Mouse (Mus musculus) embryonic facial prominence, embryonic 11.5 days (tissue): ENCODE results near the gene Pcsk1n. TPM values are rescaled to one million over a fixed set of nuclear protein-coding genes. Genes with fewer than 3 reads are reported as not detected.

Experiments used
- ATAC-seq: fragments of 200-750 bp; cut with Nextera tagmentation; replicated peaks from 2 replicates; pipeline ENCODE4 v1.8.0; 2017; ENCODE audit warnings: low read depth; ENCODE audit not compliant: insufficient number of reproducible peaks, low FRiP score, low TSS enrichment
- DNase-seq: peaks from one replicate; pipeline ENCODE4 v3.0.0-alpha.2; 2015; ENCODE audit warnings: low spot score
- H3K27ac ChIP-seq: fragments of 300-500 bp; sonication (generic); replicated peaks from 2 replicates; pipeline ENCODE4 v1.5.1; 2014; ENCODE audit warnings: mild to moderate bottlenecking, low read depth, low read length, control low read depth
- H3K27me3 ChIP-seq: fragments of 300-500 bp; sonication (generic); 2 replicates; pipeline ENCODE4 v1.6.1; 2014; ENCODE audit warnings: mild to moderate bottlenecking, low read length, moderate library complexity, mixed read lengths; ENCODE audit not compliant: control insufficient read depth, insufficient read depth
- H3K36me3 ChIP-seq: fragments of 300-500 bp; sonication (generic); replicated peaks from 2 replicates; pipeline ENCODE4 v1.6.1; 2014; ENCODE audit warnings: low read depth, mild to moderate bottlenecking, low read length, moderate library complexity, mixed read lengths; ENCODE audit not compliant: control insufficient read depth, insufficient read depth
- H3K4me1 ChIP-seq: fragments of 300-500 bp; sonication (generic); 2 replicates; pipeline ENCODE4 v1.6.1; 2014; ENCODE audit warnings: low read length, mixed read lengths; ENCODE audit not compliant: control insufficient read depth, insufficient read depth
- H3K4me2 ChIP-seq: fragments of 300-500 bp; sonication (generic); 2 replicates; pipeline ENCODE4 v1.6.1; 2014; ENCODE audit warnings: low read depth, mild to moderate bottlenecking, control low read depth, low read length, moderate library complexity
- H3K4me3 ChIP-seq: fragments of 300-500 bp; sonication (generic); 2 replicates; pipeline ENCODE4 v1.5.1; 2014; ENCODE audit warnings: low read depth, low read length, control low read depth
- H3K9ac ChIP-seq: fragments of 300-500 bp; sonication (generic); replicated peaks from 2 replicates; pipeline ENCODE4 v1.6.1; 2014; ENCODE audit warnings: mild to moderate bottlenecking, control low read depth, low read length
- H3K9me3 ChIP-seq: fragments of 300-500 bp; sonication (generic); replicated peaks from 2 replicates; pipeline ENCODE4 v1.6.1; 2016; ENCODE audit warnings: mild to moderate bottlenecking, low read length, inconsistent platforms, mixed read lengths; ENCODE audit not compliant: control insufficient read depth
- WGBS: fragments of 180-500 bp; shearing (Covaris S2); extraction: QIAGEN DNeasy Blood & Tissue Kit; methylation state at CpG from one replicate; pipeline ENCODE4 v1.1.7; 2014; 5-methylcytosine and 5-hydroxymethylcytosine counted together
- polyA plus RNA-seq: library from polyadenylated mRNA; unstranded; fragments of >200 nt; fragmentation: Nextera tagmentation; extraction: Ambion mirVana; gene quantifications from 2 replicates; pipeline ENCODE4 v1.2.1, GENCODE M21; 2014

Gene Pcsk1n
- polyA plus RNA-seq = 4.9 and 5.3 TPM in 2 replicates

DNA sequence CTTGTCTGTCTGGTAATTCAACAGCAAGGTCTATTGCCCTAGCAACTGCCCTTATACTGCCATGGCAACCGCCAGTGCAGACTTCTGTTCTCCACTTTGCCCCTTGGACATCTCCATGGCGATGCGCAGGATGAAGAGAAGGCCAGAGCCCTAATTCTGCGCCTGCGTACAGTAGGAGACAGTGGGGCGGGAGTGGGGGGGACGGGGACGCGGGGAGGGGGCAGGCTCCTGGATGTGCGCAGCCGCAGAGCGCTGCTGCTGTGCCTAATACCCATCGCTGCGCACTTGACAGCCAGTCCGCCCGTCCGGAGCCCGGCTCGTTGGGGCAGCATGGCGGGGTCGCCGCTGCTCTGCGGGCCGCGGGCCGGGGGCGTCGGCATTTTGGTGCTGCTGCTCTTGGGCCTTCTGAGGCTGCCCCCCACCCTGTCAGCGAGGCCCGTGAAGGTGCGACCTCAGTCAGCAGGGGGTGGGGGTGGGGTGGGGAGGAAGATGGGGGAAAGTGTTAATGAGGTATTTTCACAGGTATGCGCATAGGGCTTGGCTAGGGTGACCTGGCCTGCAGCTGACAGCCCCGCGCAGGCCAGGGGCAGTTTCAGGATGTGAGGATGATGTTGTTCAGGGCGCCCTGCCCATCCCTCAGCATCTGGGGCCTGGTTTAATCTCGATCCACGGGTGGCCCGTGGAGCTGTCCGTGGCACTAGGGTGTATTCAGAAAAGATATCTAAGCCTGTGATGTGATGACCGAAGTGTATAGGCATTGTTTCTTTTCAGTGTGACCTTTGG lies at the start of gene Pcsk1n:
Pcsk1n (plus strand) TSS at position 222 of the 783 bp plus-strand sequence.
- Histone ChIP-seq H3K27ac (no peak within 1 kb of the TSS), H3K9me3 (no peaks in the 10 kb centered on the region), H3K9ac (no peak within 1 kb of the TSS), H3K36me3 (no peaks in the 10 kb centered on the region), H3K4me3 (peak within 1 kb of the TSS; percentile 25), H3K4me2 (peak within 1 kb of the TSS; percentile 40), H3K27me3 (peaks cover 29% of the 10 kb centered on the region), H3K4me1 (no peaks in the 10 kb centered on the region)
- ATAC-seq (peak; percentile 78), DNase-seq (peak; percentile 43)
- 13% methylated on average over 27 of the region's 40 CpGs for WGBS

DNA sequence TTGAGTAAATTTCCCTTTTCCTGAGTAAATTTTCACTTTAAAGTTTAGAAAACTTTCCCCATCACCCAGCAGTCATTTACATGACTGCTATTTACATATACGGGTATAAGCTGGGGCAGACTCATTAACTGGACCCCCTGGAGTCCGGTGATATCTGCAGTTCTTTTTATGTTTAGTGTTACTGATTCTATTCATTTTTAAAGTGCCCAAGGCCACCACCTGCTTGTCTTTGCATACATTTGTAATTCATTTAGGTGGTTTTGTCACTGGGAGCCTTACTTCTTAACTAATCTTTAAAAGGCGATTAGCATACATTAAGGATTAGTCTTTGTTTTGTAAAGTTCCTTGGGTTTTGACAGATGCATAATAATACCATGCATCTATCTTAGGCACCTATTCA lies 49.8 kb upstream of the Pcsk1n start:
- no peak for DNase-seq
- no peak overlapping the region for H3K27ac ChIP-seq
- H3K9me3 ChIP-seq = no peaks in the 10 kb centered on the region
- H3K4me2 ChIP-seq = no peak overlapping the region
- H3K9ac ChIP-seq = no peak overlapping the region
- ATAC-seq = no peak
- 39% methylated on average over 3 of the region's 3 CpGs for WGBS
- no peaks in the 10 kb centered on the region for H3K4me1 ChIP-seq
- H3K36me3 ChIP-seq = no peaks in the 10 kb centered on the region; the same call in 1 of the 2 replicates
- no peaks in the 10 kb centered on the region for H3K27me3 ChIP-seq
- no peak overlapping the region for H3K4me3 ChIP-seq

DNA sequence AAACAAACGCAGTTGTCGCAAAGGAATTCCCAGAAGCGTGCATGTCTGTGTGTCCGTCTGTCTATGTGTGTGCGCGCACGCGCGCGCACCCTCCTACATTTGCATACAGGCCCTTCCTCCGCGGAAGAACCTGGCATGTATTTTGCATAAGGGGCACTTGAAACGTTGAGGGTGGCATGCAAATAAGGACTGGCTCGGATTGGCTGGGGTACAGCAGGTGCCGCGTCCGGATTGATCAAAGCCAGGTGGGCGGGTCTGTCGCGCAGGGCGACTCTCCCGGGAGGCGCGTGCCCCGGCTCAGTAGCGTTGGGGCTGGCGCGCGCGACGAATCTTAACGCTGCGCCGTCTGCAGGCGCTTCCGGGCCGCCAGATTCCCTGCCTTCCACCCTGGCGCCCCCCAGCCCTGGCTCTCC lies 41.6 kb upstream of the Pcsk1n start, which contains the start of gene Pim2:
Pim2 (plus strand) TSS at position 256 of the 413 bp plus-strand sequence.
- Histone ChIP-seq H3K4me1 (no peaks in the 10 kb centered on the region), H3K9ac (peak within 1 kb of the TSS; percentile 43; the same call in 1 of the 2 replicates), H3K27ac (no peak within 1 kb of the TSS), H3K4me2 (peak within 1 kb of the TSS; percentile 76), H3K27me3 (no peaks in the 10 kb centered on the region), H3K9me3 (no peaks in the 10 kb centered on the region), H3K36me3 (no peaks in the 10 kb centered on the region), H3K4me3 (peak within 1 kb of the TSS; percentile 34)
- WGBS = 24% methylated on average over 34 of the region's 38 CpGs
- DNase-seq = peak; percentile 80
- ATAC-seq = peak; percentile 83

DNA sequence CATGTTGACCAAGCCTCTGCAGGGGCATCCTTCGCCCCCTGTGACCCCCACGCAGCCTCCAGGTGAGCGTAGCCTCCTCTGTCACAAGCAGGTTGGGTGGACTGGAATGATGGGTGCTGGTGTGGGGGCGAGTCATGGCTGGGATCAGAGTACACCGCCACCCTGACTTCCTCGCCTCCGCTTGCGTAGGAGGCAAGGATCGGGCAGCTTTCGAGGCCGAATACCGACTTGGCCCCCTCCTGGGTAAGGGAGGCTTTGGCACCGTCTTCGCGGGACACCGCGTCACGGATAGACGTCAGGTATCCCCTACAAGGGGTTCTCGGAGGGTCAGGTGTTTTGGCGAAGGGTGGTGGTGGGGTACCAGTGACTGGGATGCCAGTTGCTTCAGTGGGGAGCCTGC lies 41.1 kb upstream of the Pcsk1n start:
- DNase-seq (no peak), ATAC-seq (peak; percentile 31)
- H3K4me1 ChIP-seq = no peaks in the 10 kb centered on the region
- peak overlapping the region; percentile 34 for H3K4me3 ChIP-seq
- H3K4me2 ChIP-seq = peak overlapping the region; percentile 76
- H3K9me3 ChIP-seq = no peaks in the 10 kb centered on the region
- H3K36me3 ChIP-seq = no peaks in the 10 kb centered on the region
- WGBS = 16% methylated on average over 21 of the region's 21 CpGs
- H3K27ac ChIP-seq = no peak overlapping the region
- no peaks in the 10 kb centered on the region for H3K27me3 ChIP-seq
- H3K9ac ChIP-seq = peak overlapping the region; percentile 43; the same call in 1 of the 2 replicates

GRCm38 (mm10) chrX:7879819-7880218 lies 39.8 kb upstream of the Pcsk1n start:
- no peaks in the 10 kb centered on the region for H3K27me3 ChIP-seq
- peak; percentile 78 for DNase-seq
- no peak overlapping the region for H3K27ac ChIP-seq
- 0 out of 2 replicates have a peak, but pooled peaks have one; percentile 31 for ATAC-seq
- no peak overlapping the region for H3K9ac ChIP-seq
- no peak overlapping the region for H3K4me3 ChIP-seq
- WGBS = 11% methylated on average over 11 of the region's 11 CpGs
- H3K4me1 ChIP-seq = no peaks in the 10 kb centered on the region
- H3K36me3 ChIP-seq = no peaks in the 10 kb centered on the region
- H3K9me3 ChIP-seq = no peaks in the 10 kb centered on the region
- H3K4me2 ChIP-seq = peak overlapping the region; percentile 21; the same call in 1 of the 2 replicates

DNA sequence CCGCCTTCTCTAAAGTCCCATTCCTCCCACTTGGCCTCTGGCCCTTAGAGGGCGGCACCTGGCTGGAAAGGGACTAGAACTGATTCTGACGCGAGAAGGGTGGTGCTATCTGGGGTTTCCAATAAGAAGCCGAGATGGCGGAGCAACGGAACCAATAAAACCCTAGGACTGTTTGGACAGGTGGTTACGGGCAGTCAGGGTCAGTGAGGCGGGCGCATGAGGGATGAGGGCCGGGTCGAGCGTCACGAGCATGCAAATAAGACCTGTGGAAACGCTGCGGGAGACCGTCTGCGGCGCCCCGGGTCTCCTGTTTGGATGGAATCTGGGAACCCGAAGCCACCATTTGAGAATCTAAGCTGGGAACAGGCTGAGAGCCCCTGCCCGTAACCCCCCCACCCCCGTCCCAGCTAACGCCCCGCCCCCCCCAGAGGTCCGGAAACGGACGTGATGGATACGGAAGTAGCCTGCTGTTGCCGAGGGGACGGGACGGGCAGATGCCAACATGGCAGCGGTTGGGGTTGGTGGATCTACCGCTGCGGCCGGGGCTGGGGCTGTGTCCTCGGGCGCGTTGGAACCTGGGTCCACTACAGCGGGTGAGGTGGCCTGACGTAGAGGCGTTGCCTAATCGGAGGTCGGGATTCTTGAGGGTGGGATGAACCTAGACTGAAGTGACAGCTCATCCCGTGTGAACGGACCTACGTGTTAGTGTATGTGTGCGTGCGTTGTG lies 35.6 kb upstream of the Pcsk1n start, which contains the start of gene Slc35a2:
Slc35a2 (plus strand) TSS at position 188 of the 727 bp plus-strand sequence.
- Histone ChIP-seq H3K27ac (peak within 1 kb of the TSS; percentile 17; the same call in 1 of the 2 replicates), H3K4me1 (no peaks in the 10 kb centered on the region), H3K4me3 (peak within 1 kb of the TSS; percentile 47), H3K9me3 (no peaks in the 10 kb centered on the region), H3K9ac (peak within 1 kb of the TSS; percentile 1), H3K36me3 (no peaks in the 10 kb centered on the region), H3K27me3 (no peaks in the 10 kb centered on the region), H3K4me2 (peak within 1 kb of the TSS; percentile 44)
- DNase-seq (peak; percentile 81), ATAC-seq (peak; percentile 85)
- WGBS = 21% methylated on average over 49 of the region's 49 CpGs

DNA sequence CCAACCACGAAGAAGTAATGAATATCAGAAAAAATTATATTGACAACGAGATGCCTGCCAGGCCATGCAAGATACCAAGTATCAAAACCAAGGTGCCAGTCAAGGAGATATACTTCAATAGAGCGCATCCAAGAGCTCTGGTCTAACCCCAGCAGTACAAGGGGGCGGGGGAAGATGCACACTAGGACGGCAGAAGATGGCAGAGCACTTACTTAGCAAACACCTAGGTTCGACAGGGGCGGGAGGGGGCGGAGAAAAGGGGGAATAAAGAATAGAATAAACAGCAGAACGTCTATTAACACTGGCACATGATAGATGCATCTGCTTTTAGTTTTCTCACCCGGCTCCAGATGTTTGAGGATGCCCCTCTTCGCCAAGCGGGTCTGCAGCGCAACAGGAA lies 21.4 kb upstream of the Pcsk1n start:
- ATAC-seq = no peak
- 25% methylated on average over 12 of the region's 13 CpGs for WGBS
- H3K27ac ChIP-seq = no peak overlapping the region

More for the DNA sequence above, 21.4 kb upstream of the Pcsk1n start:
- H3K4me3 ChIP-seq = peak overlapping the region; percentile 48
- H3K4me2 ChIP-seq = peak overlapping the region; percentile 41
- H3K9me3 ChIP-seq = no peaks in the 10 kb centered on the region
- H3K36me3 ChIP-seq = no peaks in the 10 kb centered on the region
- DNase-seq = no peak
- H3K27me3 ChIP-seq = no peaks in the 10 kb centered on the region
- H3K9ac ChIP-seq = peak overlapping the region; percentile 44
- no peaks in the 10 kb centered on the region for H3K4me1 ChIP-seq
